Mouse (Mus musculus) yolk sac, embryonic 10.5 days (tissue): Measurements from ENCODE around the gene Pdk1.

ENCODE experiments used
- DNase-seq: peaks from one replicate; pipeline ENCODE4 v3.0.0-alpha.2; 2017; ENCODE audit warnings: low spot score

Gene Pdk1

GRCm38 (mm10) chr2:71938716-71939393 lies 65.8 kb downstream of the Pdk1 start:
- DNase-seq = no peak

- no peak for DNase-seq
Observed at GRCm38 (mm10) chr2:71941005-71941720, 68.1 kb downstream of the Pdk1 start.

- no peak for DNase-seq
Observed at GRCm38 (mm10) chr2:71941721-71942087, 68.7 kb downstream of the Pdk1 start.

- no peak for DNase-seq
Observed at GRCm38 (mm10) chr2:71951212-71951611, 78.2 kb downstream of the Pdk1 start.
